ENCODE assay signal across 28 mouse cellular contexts in the genomic region with DNA sequence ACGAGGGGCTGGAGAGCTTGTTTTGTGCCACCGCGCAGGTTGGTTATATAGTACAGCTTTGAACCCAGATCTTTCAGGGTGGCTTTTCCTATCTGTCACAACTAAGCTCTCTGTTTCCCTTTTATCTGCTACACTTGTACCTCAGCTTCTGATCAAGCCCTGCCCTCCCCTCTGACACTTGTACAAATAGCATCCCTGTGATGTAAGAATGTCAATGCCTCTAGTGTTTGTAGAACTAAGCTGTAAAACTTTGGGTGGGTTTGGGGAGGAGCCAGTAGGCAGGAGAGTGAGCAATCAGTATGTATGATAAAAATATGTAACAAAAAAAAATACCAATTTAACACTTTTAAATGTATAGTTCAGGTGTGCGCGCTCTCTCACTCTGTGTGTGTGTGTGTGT. TPM values are rescaled to one million over a fixed set of nuclear protein-coding genes. Genes with fewer than 3 reads are reported as not detected.
"Had no signal": no experiment of that assay in that cellular context is flagged by ENCODE, and none has a peak within 500 bp of the region (broad histone marks: within the 10 kb centered on the region; RNA-seq: fewer than 3 reads in every experiment).

No protein-coding gene starts in this region.

- H3K4me2 ChIP-seq: hindbrain, embryonic 15.5 days; kidney, embryonic 15.5 days; limb, embryonic 12.5 days; limb, embryonic 15.5 days; liver, embryonic 11.5 days; midbrain, embryonic 15.5 days; neural tube, embryonic 12.5 days; neural tube, embryonic 15.5 days had no signal

- H3K36me3 ChIP-seq: hindbrain, embryonic 15.5 days; kidney, embryonic 15.5 days; midbrain, embryonic 15.5 days; neural tube, embryonic 12.5 days; neural tube, embryonic 15.5 days had no signal

- H3K4me3 ChIP-seq: hindbrain, embryonic 15.5 days; kidney, embryonic 15.5 days; left cerebral cortex, adult 2 months; limb, embryonic 12.5 days; limb, embryonic 15.5 days; megakaryocyte, embryonic 14.5 days; midbrain, embryonic 10.5 days; midbrain, embryonic 15.5 days; neural tube, embryonic 12.5 days; neural tube, embryonic 15.5 days had no signal

- H3K27ac ChIP-seq: hindbrain, embryonic 15.5 days; kidney, embryonic 15.5 days; left cerebral cortex, adult 2 months; limb, embryonic 12.5 days; limb, embryonic 15.5 days; liver, embryonic 14.5 days; midbrain, embryonic 10.5 days; midbrain, embryonic 15.5 days; neural tube, embryonic 12.5 days; neural tube, embryonic 15.5 days had no signal

- ATAC-seq: liver, postnatal 0 days; midbrain, embryonic 15.5 days had no signal

- H3K27me3 ChIP-seq: hindbrain, embryonic 15.5 days; kidney, embryonic 15.5 days; limb, embryonic 12.5 days; limb, embryonic 15.5 days; megakaryocyte, embryonic 14.5 days; midbrain, embryonic 15.5 days; neural tube, embryonic 12.5 days; neural tube, embryonic 15.5 days had no signal

- DNase-seq: kidney, adult 11 months; kidney, adult 8-10 months; kidney, postnatal 10 days; kidney, postnatal 36 days; layer of hippocampus, postnatal 36 days; left cerebral cortex, postnatal 4 days; liver, postnatal 0 days; right cerebral cortex, adult 18-20 months; right cerebral cortex, postnatal 14 days; right cerebral cortex, postnatal 4 days; thymus, adult 18-20 months; thymus, postnatal 36 days had no signal

- H3K9me3 ChIP-seq: hindbrain, embryonic 15.5 days; kidney, embryonic 15.5 days; limb, embryonic 12.5 days; limb, embryonic 15.5 days; megakaryocyte, embryonic 14.5 days; midbrain, embryonic 10.5 days; midbrain, embryonic 15.5 days; neural tube, embryonic 12.5 days; neural tube, embryonic 15.5 days had no signal

- H3K9ac ChIP-seq: hindbrain, embryonic 15.5 days; kidney, embryonic 15.5 days; limb, embryonic 12.5 days; limb, embryonic 15.5 days; liver, embryonic 14.5 days; liver, postnatal 0 days; midbrain, embryonic 15.5 days; neural tube, embryonic 12.5 days; neural tube, embryonic 15.5 days had no signal

RNA-seq across cellular contexts. Expression of a gene that starts 19.2 kb away (rescaled TPM):
- polyA plus RNA-seq: hindbrain, embryonic 15.5 days; midbrain, embryonic 10.5 days; midbrain, embryonic 15.5 days; testis, adult 2 months had no signal

RNA-seq across cellular contexts. Expression of a gene that starts 21.8 kb away (rescaled TPM):
- total RNA-seq: layer of hippocampus, postnatal 10 days; layer of hippocampus, postnatal 36 days had no signal
- polyA plus RNA-seq: liver, embryonic 14.5 days; liver, postnatal 0 days; midbrain, embryonic 10.5 days; stomach, embryonic 14.5 days; urinary bladder, adult 2 months had no signal

RNA-seq across cellular contexts. Expression of a gene that starts 35.0 kb away (rescaled TPM):
- polyA plus RNA-seq: kidney, embryonic 15.5 days; limb, embryonic 15.5 days; liver, embryonic 14.5 days; liver, postnatal 0 days; stomach, embryonic 14.5 days; testis, adult 2 months; urinary bladder, adult 2 months had no signal
